Mouse (Mus musculus) ES-Bruce4 (cell line): ENCODE results near the gene Lin7a.

Experiments used
- CTCF ChIP-seq: IDR thresholded peaks from one replicate; pipeline ENCODE4 v1.8.1; 2011; ENCODE audit warnings: low read depth, low read length
- EP300 ChIP-seq: IDR thresholded peaks from 2 replicates; pipeline ENCODE4 v1.6.1; 2011; ENCODE audit warnings: low read depth, low read length; ENCODE audit not compliant: insufficient read depth
- POLR2A ChIP-seq: IDR thresholded peaks from one replicate; pipeline ENCODE4 v1.8.1; 2011; ENCODE audit warnings: low read length; ENCODE audit not compliant: insufficient read depth

- TF ChIP-seq CTCF (no peak), POLR2A (no peak), EP300 (no peak)
Measured at GRCm38 (mm10) chr10:107227901-107228300, 43.6 kb upstream of the Lin7a start.
